Mouse (Mus musculus): ENCODE data around the gene Slc6a4. TPM values are rescaled to one million over a fixed set of nuclear protein-coding genes. Genes with fewer than 3 reads are reported as not detected.

Gene Slc6a4
- total RNA-seq, 2 experiments from 2014 or later, result 0.15 TPM; not detected in 1

Small RNAs within 50 kb of the gene (microRNA-seq; reads per million reads assigned to microRNA genes)
- 2,859 to 9,150 reads per million in 2 experiments for gene Mir423

Other genes with a start within 250 kb of the Slc6a4 start
- gene Gosr1, start 235.0 kb upstream of the Slc6a4 start, total RNA-seq (2021), result 10 to 100 TPM; 50.1 to 58.1 TPM
- 10 to 100 TPM; 57.7 to 62.8 TPM for gene Cpd, start 151.6 kb upstream of the Slc6a4 start, total RNA-seq (2021)
- not detected for gene Tmigd1, start 96.4 kb upstream of the Slc6a4 start, total RNA-seq (2021)
- 10 to 100 TPM; 58.4 to 58.7 TPM for gene Blmh, start 73.8 kb upstream of the Slc6a4 start, total RNA-seq (2021)
- 10 to 100 TPM; 18.1 to 20.9 TPM for gene Nsrp1, start 79.8 kb downstream of the Slc6a4 start, total RNA-seq (2021)
- gene Efcab5, start 190.4 kb downstream of the Slc6a4 start, total RNA-seq (2021), result 1 to 10 TPM; 3.1 to 4.0 TPM
- gene Ssh2, start 217.7 kb downstream of the Slc6a4 start, total RNA-seq (2021), result 10 to 100 TPM; 31.9 to 37.5 TPM